Comparison of ENCODE assay signal across 38 mouse cellular contexts in genomic region chr16:62861455-62861854, GRCm38 (mm10). TPM values are rescaled to one million over a fixed set of nuclear protein-coding genes. Genes with fewer than 3 reads are reported as not detected.
DNase-seq lines count a peak whose midpoint lies in the region; ATAC-seq and TF ChIP-seq lines count a peak whose summit lies in the region.
"Had no signal": no experiment of that assay in that cellular context is flagged by ENCODE, and none has a peak within 500 bp of the region (broad histone marks: within the 10 kb centered on the region; RNA-seq: fewer than 3 reads in every experiment).

No protein-coding gene starts in this region.

- no peaks in the 10 kb centered on the region for H3K36me3 ChIP-seq in limb, embryonic 15.5 days
- H3K36me3 ChIP-seq in limb, embryonic 10.5 days = no peaks in the 10 kb centered on the region
- H3K36me3 ChIP-seq in G1E (replicated peaks) = peaks cover 2% of the 10 kb centered on the region
- H3K36me3 ChIP-seq: forebrain, embryonic 12.5 days; heart, embryonic 13.5 days; kidney, embryonic 15.5 days; midbrain, embryonic 12.5 days had no signal

- H3K27ac ChIP-seq in limb, embryonic 15.5 days = 0 out of 2 replicates have a peak overlapping the region, but pooled peaks have one; percentile 14
- H3K27ac ChIP-seq in limb, embryonic 10.5 days = no peak overlapping the region
- H3K27ac ChIP-seq: forebrain, embryonic 12.5 days; heart, embryonic 13.5 days; kidney, embryonic 15.5 days; liver, embryonic 14.5 days; macrophage; midbrain, embryonic 12.5 days; stomach, postnatal 0 days had no signal

- H3K4me3 ChIP-seq in limb, embryonic 15.5 days = no peak overlapping the region
- no peak overlapping the region for H3K4me3 ChIP-seq in limb, embryonic 10.5 days
- H3K4me3 ChIP-seq in G1E (ENCODE audit: low read depth, low read length) = no peak overlapping the region; the same call in 1 of the 2 replicates
- H3K4me3 ChIP-seq: erythroblast, embryonic 14.5 days; forebrain, embryonic 12.5 days; heart, embryonic 13.5 days; kidney, embryonic 15.5 days; midbrain, embryonic 12.5 days had no signal

- TF ChIP-seq CTCF in G1E (IDR thresholded peaks at IDR 0.05; ENCODE audit: low read depth, low read length) = no peak

- 63% methylated on average over 6 of the region's 6 CpGs for WGBS in limb, embryonic 15.5 days
- WGBS in limb, embryonic 10.5 days = 81% methylated on average over 6 of the region's 6 CpGs

- no peak overlapping the region for H3K4me2 ChIP-seq in limb, embryonic 15.5 days
- H3K4me2 ChIP-seq: forebrain, embryonic 12.5 days; heart, embryonic 13.5 days; kidney, embryonic 15.5 days; midbrain, embryonic 12.5 days had no signal

- H3K27me3 ChIP-seq in limb, embryonic 15.5 days = no peaks in the 10 kb centered on the region
- H3K27me3 ChIP-seq in limb, embryonic 10.5 days (ENCODE audit: low read depth, poor library complexity, severe bottlenecking) = no peaks in the 10 kb centered on the region
- H3K27me3 ChIP-seq in G1E (ENCODE audit: insufficient read depth, low read length) = no peaks in the 10 kb centered on the region
- H3K27me3 ChIP-seq: forebrain, embryonic 12.5 days; heart, embryonic 13.5 days; kidney, embryonic 15.5 days; midbrain, embryonic 12.5 days had no signal

- peak; percentile 11 for DNase-seq in embryo, embryonic 10 days (ENCODE audit: low spot score)
- DNase-seq in embryo, embryonic 10.5 days (ENCODE audit: low spot score) = no peak
- DNase-seq in limb, embryonic 10.5 days (ENCODE audit: low spot score) = no peak
- DNase-seq in G1E (ENCODE audit: low spot score) = no peak
- peak; percentile 63 for DNase-seq in fat pad, adult 2 months (ENCODE audit: extremely low read depth, low read depth, low spot score)
- no peak for DNase-seq in right cerebral cortex, postnatal 14 days
- DNase-seq in spleen, postnatal 10 days (ENCODE audit: low spot score in 2 of 2) = no peak
- DNase-seq: adrenal gland, postnatal 14 days; cerebellum, adult 11 months; cerebellum, adult 9-10 months; cerebellum, postnatal 36 days; heart, postnatal 10 days; kidney, adult 18-20 months; kidney, postnatal 25 days; left cerebral cortex, postnatal 4 days; liver; lung, adult 2 months; lung, postnatal 10 days; spleen, adult 18-20 months; thymus, adult 18-20 months; thymus, postnatal 25 days had no signal

- H3K9ac ChIP-seq in limb, embryonic 15.5 days = no peak overlapping the region
- H3K9ac ChIP-seq: forebrain, embryonic 12.5 days; heart, embryonic 13.5 days; kidney, embryonic 15.5 days; liver, embryonic 14.5 days; midbrain, embryonic 12.5 days had no signal

- ATAC-seq in limb, embryonic 15.5 days (ENCODE audit: insufficient number of reproducible peaks, low FRiP score, low TSS enrichment, low read depth) = no peak
- peak; percentile 60 for ATAC-seq in G1E (ENCODE audit: extremely low read depth, insufficient number of reproducible peaks, low FRiP score, poor library complexity, severe bottlenecking)
- ATAC-seq: hindbrain, embryonic 16.5 days had no signal

- H3K9me3 ChIP-seq in limb, embryonic 15.5 days = no peaks in the 10 kb centered on the region
- no peaks in the 10 kb centered on the region for H3K9me3 ChIP-seq in limb, embryonic 10.5 days (replicated peaks)
- no peaks in the 10 kb centered on the region for H3K9me3 ChIP-seq in G1E (replicated peaks)
- H3K9me3 ChIP-seq: forebrain, embryonic 12.5 days; kidney, embryonic 15.5 days; midbrain, embryonic 12.5 days had no signal

- no peaks in the 10 kb centered on the region for H3K4me1 ChIP-seq in limb, embryonic 15.5 days
- no peaks in the 10 kb centered on the region for H3K4me1 ChIP-seq in limb, embryonic 10.5 days
- peaks cover 17% of the 10 kb centered on the region for H3K4me1 ChIP-seq in G1E (ENCODE audit: insufficient read depth, low read depth, low read length)
- H3K4me1 ChIP-seq: forebrain, embryonic 12.5 days; heart, embryonic 13.5 days; kidney, embryonic 15.5 days; midbrain, embryonic 12.5 days had no signal

RNA-seq across cellular contexts. Expression of gene Pros1, which starts 7.3 kb away (rescaled TPM):
- 52.9 and 58.4 TPM in 2 replicates for polyA plus RNA-seq in limb, embryonic 15.5 days (2015; fragmentation: Nextera tagmentation; extraction: Ambion mirVana)
- polyA plus RNA-seq in limb, embryonic 10.5 days (2016; fragmentation: Nextera tagmentation; extraction: Ambion mirVana) = 15.8 and 16.5 TPM in 2 replicates
- total RNA-seq in G1E (2014; fragmentation: Nextera tagmentation) = 13.8 and 16.9 TPM in 2 replicates
- total RNA-seq in G1E (2017) = 42.3 and 46.3 TPM in 2 replicates
- polyA plus RNA-seq in G1E (2012) = 2.0 TPM in 2 replicates
- polyA plus RNA-seq: erythroblast, embryonic 14.5 days had no signal

RNA-seq across cellular contexts. Expression of gene Arl13b, which starts 14.6 kb away (rescaled TPM):
- 25.2 and 27.3 TPM in 2 replicates for polyA plus RNA-seq in limb, embryonic 15.5 days (2015; fragmentation: Nextera tagmentation; extraction: Ambion mirVana)
- 16.2 and 18.1 TPM in 2 replicates for polyA plus RNA-seq in limb, embryonic 10.5 days (2016; fragmentation: Nextera tagmentation; extraction: Ambion mirVana)
- total RNA-seq in G1E (2014; fragmentation: Nextera tagmentation) (21.5 and 29.4 TPM in 2 replicates), G1E (2017) (12.3 and 15.6 TPM in 2 replicates)
- polyA plus RNA-seq in G1E (2012) = 2.7 and 3.0 TPM in 2 replicates

RNA-seq across cellular contexts. Expression of gene Stx19, which starts 47.0 kb away (rescaled TPM):
- 1.7 and 2.1 TPM in 2 replicates for polyA plus RNA-seq in limb, embryonic 15.5 days (2015; fragmentation: Nextera tagmentation; extraction: Ambion mirVana)
- polyA plus RNA-seq in limb, embryonic 10.5 days (2016; fragmentation: Nextera tagmentation; extraction: Ambion mirVana) = 0.19 and 0.34 TPM in 2 replicates
- not detected in 2 replicates for total RNA-seq in G1E (2014; fragmentation: Nextera tagmentation)
- 0.06 and 0.11 TPM in 2 replicates for total RNA-seq in G1E (2017)
- not detected in 2 replicates for polyA plus RNA-seq in G1E (2012)
- total RNA-seq: adrenal gland, postnatal 14 days; gastrocnemius, adult 8-10 months; gastrocnemius, postnatal 4 days; heart, adult 8-10 months; heart, postnatal 10 days; hematopoietic stem cell, adult 5-6 weeks; layer of hippocampus, adult 18-20 months; layer of hippocampus, postnatal 25 days; left cerebral cortex, postnatal 4 days had no signal
- polyA plus RNA-seq: erythroblast, embryonic 14.5 days; frontal cortex, adult 2 months; liver, embryonic 14.5 days; macrophage had no signal

Comparison
In these comparisons a context has a peak if more than half of its experiments do, and no peak if none do; other contexts are left out.
1. DNase-seq: peak in embryo, embryonic 10 days (single experiment) and fat pad, adult 2 months (single experiment); none in embryo, embryonic 10.5 days (single experiment), limb, embryonic 10.5 days (single experiment), G1E (single experiment), right cerebral cortex, postnatal 14 days (single experiment) and spleen, postnatal 10 days (0 of 2).